Mouse (Mus musculus) cortical plate, adult 2 months (tissue): ENCODE data around the gene Iars2.

Experiments
- CTCF ChIP-seq: fragments of 200-500 bp; IDR thresholded peaks from 2 replicates; pipeline ENCODE4 v1.5.1; 2011; ENCODE audit warnings: mild to moderate bottlenecking, control low read depth, low read length; ENCODE audit not compliant: insufficient read depth; ENCODE audit errors: extremely low read depth
- POLR2A ChIP-seq: fragments of 200-500 bp; IDR thresholded peaks from 2 replicates; pipeline ENCODE4 v1.6.1; 2011; ENCODE audit warnings: mild to moderate bottlenecking, low read length, control low read depth; ENCODE audit not compliant: insufficient read depth; ENCODE audit errors: extremely low read depth

GRCm38 (mm10) chr1:185247429-185248085 lies 81.6 kb downstream of the Iars2 start:
- TF ChIP-seq POLR2A (no peak), CTCF (no peak)
